ENCODE assay signal across 16 mouse cellular contexts in the genomic region with DNA sequence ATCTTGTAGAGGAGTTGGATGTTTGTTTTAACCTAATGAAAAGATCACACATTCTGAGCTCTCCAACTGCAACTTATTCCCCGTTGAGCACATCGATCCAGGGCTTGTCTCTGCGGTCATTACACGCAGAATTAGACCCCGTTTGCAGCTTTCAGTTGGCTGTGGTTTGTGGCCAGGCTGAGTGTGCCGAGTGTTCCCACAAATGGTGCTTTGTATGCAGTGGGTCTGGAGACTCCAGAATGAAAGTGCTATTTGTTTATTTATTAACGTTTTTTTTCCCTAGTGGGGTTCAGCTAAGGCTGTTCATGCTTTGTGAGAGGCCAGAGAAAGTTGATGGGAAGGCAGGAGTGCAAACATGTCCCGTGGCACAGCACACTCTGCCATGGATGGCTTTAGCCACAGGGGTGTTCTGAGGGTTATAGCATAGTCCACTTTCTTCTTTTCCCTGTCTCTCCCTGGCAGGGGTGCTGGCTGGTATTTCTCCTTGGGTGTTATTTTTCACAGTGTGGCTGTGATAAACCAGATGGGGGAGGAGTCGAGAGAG.
"Had no signal": no experiment of that assay in that cellular context is flagged by ENCODE, and none has a peak within 500 bp of the region (broad histone marks: within the 10 kb centered on the region; RNA-seq: fewer than 3 reads in every experiment).

No protein-coding gene starts in this region.

- H3K4me3 ChIP-seq: intestine, embryonic 15.5 days; kidney, embryonic 15.5 days; liver, embryonic 13.5 days; lung, embryonic 15.5 days; megakaryocyte, embryonic 14.5 days; midbrain, embryonic 12.5 days; neural tube, embryonic 12.5 days; stomach, embryonic 15.5 days had no signal

- DNase-seq: kidney, adult 2 months; kidney, postnatal 14 days; liver; liver, embryonic 13.5 days; liver, postnatal 0 days; lung, postnatal 14 days; right cerebral cortex, postnatal 4 days; spleen, adult 18-20 months had no signal

- H3K9ac ChIP-seq: intestine, embryonic 15.5 days; kidney, embryonic 15.5 days; liver, embryonic 13.5 days; liver, postnatal 0 days; lung, embryonic 15.5 days; midbrain, embryonic 12.5 days; neural tube, embryonic 12.5 days; stomach, embryonic 15.5 days had no signal

- H3K4me2 ChIP-seq: intestine, embryonic 15.5 days; kidney, embryonic 15.5 days; liver, embryonic 13.5 days; lung, embryonic 15.5 days; midbrain, embryonic 12.5 days; neural tube, embryonic 12.5 days; stomach, embryonic 15.5 days had no signal

- H3K27ac ChIP-seq: intestine, embryonic 15.5 days; kidney, embryonic 15.5 days; liver, embryonic 13.5 days; lung, embryonic 15.5 days; macrophage; midbrain, embryonic 12.5 days; neural tube, embryonic 12.5 days; stomach, embryonic 15.5 days had no signal

- H3K4me1 ChIP-seq: intestine, embryonic 15.5 days; kidney, embryonic 15.5 days; liver, embryonic 13.5 days; lung, embryonic 15.5 days; megakaryocyte, embryonic 14.5 days; midbrain, embryonic 12.5 days; neural tube, embryonic 12.5 days; stomach, embryonic 15.5 days had no signal

- H3K27me3 ChIP-seq: intestine, embryonic 15.5 days; kidney, embryonic 15.5 days; liver, embryonic 13.5 days; lung, embryonic 15.5 days; megakaryocyte, embryonic 14.5 days; midbrain, embryonic 12.5 days; neural tube, embryonic 12.5 days; stomach, embryonic 15.5 days had no signal

- H3K36me3 ChIP-seq: intestine, embryonic 15.5 days; kidney, embryonic 15.5 days; liver, embryonic 13.5 days; lung, embryonic 15.5 days; midbrain, embryonic 12.5 days; neural tube, embryonic 12.5 days; stomach, embryonic 15.5 days had no signal

- ATAC-seq: intestine, embryonic 15.5 days; liver, postnatal 0 days had no signal

- H3K9me3 ChIP-seq: intestine, embryonic 15.5 days; kidney, embryonic 15.5 days; lung, embryonic 15.5 days; midbrain, embryonic 12.5 days; neural tube, embryonic 12.5 days; stomach, embryonic 15.5 days had no signal
